Mouse (Mus musculus) lung, adult 2 months (tissue): Measurements from ENCODE around the gene Negr1.

Experiments
- CTCF ChIP-seq: fragments of 200-500 bp; IDR thresholded peaks from 2 replicates; pipeline ENCODE4 v1.5.1; 2011; ENCODE audit warnings: mild to moderate bottlenecking, low read length, control low read depth; ENCODE audit not compliant: insufficient read depth
- POLR2A ChIP-seq: fragments of 200-500 bp; IDR thresholded peaks from 2 replicates; pipeline ENCODE4 v1.6.1; 2011; ENCODE audit warnings: low read depth, mild to moderate bottlenecking, control low read depth, low read length, borderline replicate concordance; ENCODE audit errors: extremely low read depth

GRCm38 (mm10) chr3:156980042-156980716 lies 418.6 kb downstream of the Negr1 start:
- no peak for TF ChIP-seq CTCF
- TF ChIP-seq POLR2A = no peak
